Mouse (Mus musculus) CD4-positive helper T cell, adult 2 months (primary cell): ENCODE data around the gene Uri1.
A peak's percentile ranks its signal among the peaks of the same experiment; 100 is the strongest.

Source experiments
- DNase-seq: peaks from one replicate; pipeline ENCODE4 v3.0.0-alpha.2; 2012; ENCODE audit warnings: low read depth, missing footprints, low spot score

Gene Uri1

GRCm38 (mm10) chr7:38013946-38014345 is 9.4 kb downstream of the Uri1 start:
- no peak for DNase-seq

- no peak for DNase-seq
These were observed 10.5 kb downstream of the Uri1 start for GRCm38 (mm10) chr7:38012811-38013210.

GRCm38 (mm10) chr7:38008359-38008758 is 15.0 kb downstream of the Uri1 start:
- DNase-seq = no peak

- DNase-seq = no peak
These were observed 20.9 kb downstream of the Uri1 start for GRCm38 (mm10) chr7:38002451-38002850.

- peak; percentile 54 for DNase-seq
These were observed 23.7 kb downstream of the Uri1 start for GRCm38 (mm10) chr7:37999691-38000090.

GRCm38 (mm10) chr7:37992861-37993260 is 30.5 kb downstream of the Uri1 start:
- no peak for DNase-seq

- no peak for DNase-seq
These were observed 38.5 kb downstream of the Uri1 start for GRCm38 (mm10) chr7:37984866-37985265.

- DNase-seq = no peak
These were observed 39.9 kb downstream of the Uri1 start for GRCm38 (mm10) chr7:37983471-37983870.

GRCm38 (mm10) chr7:37979729-37980128 is 43.6 kb downstream of the Uri1 start:
- no peak for DNase-seq

- peak; percentile 26 for DNase-seq
These were observed 44.9 kb downstream of the Uri1 start for GRCm38 (mm10) chr7:37978412-37978811.

GRCm38 (mm10) chr7:37977676-37978075 is 45.7 kb downstream of the Uri1 start:
- peak; percentile 47 for DNase-seq

- no peak for DNase-seq
These were observed 50.3 kb downstream of the Uri1 start for GRCm38 (mm10) chr7:37972999-37973555.

- DNase-seq = no peak
These were observed 50.8 kb downstream of the Uri1 start for GRCm38 (mm10) chr7:37972571-37972970.

- DNase-seq = no peak
These were observed 61.0 kb downstream of the Uri1 start for GRCm38 (mm10) chr7:37962326-37962725.

- DNase-seq = no peak
These were observed 62.1 kb downstream of the Uri1 start for GRCm38 (mm10) chr7:37961247-37961646.

- no peak for DNase-seq
These were observed 71.5 kb downstream of the Uri1 start for GRCm38 (mm10) chr7:37951841-37952240.

- no peak for DNase-seq
These were observed 86.9 kb downstream of the Uri1 start for GRCm38 (mm10) chr7:37936459-37936858.

GRCm38 (mm10) chr7:37935786-37936185 is 87.6 kb downstream of the Uri1 start:
- no peak for DNase-seq

GRCm38 (mm10) chr7:37934770-37935182 is 88.6 kb downstream of the Uri1 start:
- no peak for DNase-seq

- no peak for DNase-seq
These were observed 89.5 kb downstream of the Uri1 start for GRCm38 (mm10) chr7:37933754-37934308.

GRCm38 (mm10) chr7:37931631-37932030 is 91.7 kb downstream of the Uri1 start:
- no peak for DNase-seq

GRCm38 (mm10) chr7:37929738-37930137 is 93.6 kb downstream of the Uri1 start:
- DNase-seq = no peak

GRCm38 (mm10) chr7:37922999-37923398 is 100.4 kb downstream of the Uri1 start:
- no peak for DNase-seq
